Mouse (Mus musculus) frontal cortex, adult 2 months (tissue): ENCODE measurements around the gene Etfbkmt. TPM values are rescaled to one million over a fixed set of nuclear protein-coding genes. Genes with fewer than 3 reads are reported as not detected.
A peak's percentile ranks its signal among the peaks of the same experiment; 100 is the strongest.
"Not testable (repeated sequence)": the region's sequence is repeated elsewhere in the genome, so short reads cannot be mapped to it uniquely, and the experiment has no call there.

Source experiments
- DNase-seq, 2 experiments: peaks; one replicate each; pipeline ENCODE4 v3.0.0; 2022; ENCODE audit warnings: low spot score in 1 of 2; ENCODE audit errors: extremely low spot score in 1 of 2
- polyA plus RNA-seq: library from polyadenylated mRNA; depleted of rRNA; stranded (reverse); fragments of >200 nt; gene quantifications from 2 replicates; pipeline ENCODE4 v1.2.3, GENCODE M21; 2012

The Etfbkmt gene
- polyA plus RNA-seq, 1 experiment = 5.6 TPM

GRCm38 (mm10) chr6:149132311-149133077 lies 7.2 kb upstream of the Etfbkmt start:
- DNase-seq = peak in 1 of 2 experiments; percentile 62

- no peak for DNase-seq
Measured at GRCm38 (mm10) chr6:149134391-149135150, 5.1 kb upstream of the Etfbkmt start.

- no peak for DNase-seq
Measured at GRCm38 (mm10) chr6:149135631-149136030, 4.0 kb upstream of the Etfbkmt start.

DNA sequence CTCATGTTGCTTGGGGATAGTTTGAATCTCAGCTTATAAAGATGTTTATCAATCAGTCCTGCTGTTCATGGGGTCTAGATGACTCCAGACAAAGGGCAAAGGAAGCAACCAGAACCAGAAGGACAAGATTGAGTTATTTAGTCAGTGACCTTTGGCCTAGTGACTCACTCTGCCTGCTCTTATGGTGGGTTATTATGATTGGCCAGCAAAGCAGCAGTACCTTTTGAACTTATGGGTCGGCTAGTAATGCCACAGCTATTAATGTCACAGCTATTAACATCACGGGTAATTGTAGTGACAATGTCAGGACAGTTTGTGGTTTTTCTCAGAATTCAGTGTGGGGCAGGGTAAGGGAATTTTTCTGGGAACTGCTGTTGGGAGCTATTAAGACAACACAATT lies 1.7 kb upstream of the Etfbkmt start:
- no peak for DNase-seq

DNA sequence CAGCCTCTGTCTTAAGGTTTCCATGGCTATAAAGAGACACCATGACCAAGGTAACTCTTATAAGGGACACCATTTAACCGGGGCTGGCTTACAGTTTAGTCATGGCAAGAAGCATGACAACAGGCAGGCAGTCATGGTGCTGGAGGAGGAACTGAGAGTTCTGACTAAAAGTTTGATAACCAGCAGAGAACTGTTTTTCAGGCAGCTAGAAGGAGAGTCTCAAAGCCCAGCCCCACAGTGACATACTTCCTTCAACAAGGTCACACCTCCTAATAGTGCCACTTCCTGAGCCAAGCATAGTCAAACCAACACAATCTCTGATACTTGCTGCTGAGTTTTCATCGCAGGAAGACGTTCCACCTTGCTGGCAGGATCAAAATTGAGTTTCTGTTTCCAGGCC lies 638 bp upstream of the Etfbkmt start:
- no peak for DNase-seq

GRCm38 (mm10) chr6:149141393-149142173 lies 1.9 kb downstream of the Etfbkmt start:
- peak; percentile 33 to 79 for DNase-seq

GRCm38 (mm10) chr6:149145143-149145542 lies 5.5 kb downstream of the Etfbkmt start:
- DNase-seq = no peak

GRCm38 (mm10) chr6:149148436-149149229 lies 9.0 kb downstream of the Etfbkmt start:
- no peak for DNase-seq

GRCm38 (mm10) chr6:149152119-149152518 lies 12.5 kb downstream of the Etfbkmt start:
- DNase-seq = no peak

- no peak for DNase-seq
Measured at GRCm38 (mm10) chr6:149153473-149154115, 13.9 kb downstream of the Etfbkmt start.

- DNase-seq = no peak
Measured at GRCm38 (mm10) chr6:149154116-149155030, 14.7 kb downstream of the Etfbkmt start.

- no peak for DNase-seq
Measured at GRCm38 (mm10) chr6:149155031-149155841, 15.6 kb downstream of the Etfbkmt start.

- DNase-seq = not testable (repeated sequence)
Measured at GRCm38 (mm10) chr6:149167038-149167437, 27.4 kb downstream of the Etfbkmt start.

DNA sequence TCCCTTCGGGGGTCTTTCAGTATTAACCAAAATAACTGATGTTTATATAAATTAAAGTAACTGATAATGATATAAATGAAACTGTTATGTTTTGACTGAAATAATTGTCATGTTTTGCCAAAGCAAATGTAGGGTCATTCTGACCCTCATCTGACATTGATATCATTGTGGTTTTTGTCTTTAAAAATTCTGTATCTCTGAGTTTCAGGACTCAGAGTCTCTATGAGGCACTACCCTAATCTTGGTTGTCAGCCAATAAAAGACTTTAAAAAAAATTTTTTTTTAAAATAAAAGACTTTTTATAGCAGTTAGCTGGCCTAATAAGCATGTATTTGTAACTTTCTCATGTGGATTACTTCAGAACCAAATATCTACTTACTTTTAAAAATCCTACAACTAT lies 28.0 kb downstream of the Etfbkmt start:
- no peak for DNase-seq

- DNase-seq = no peak
Measured at GRCm38 (mm10) chr6:149168436-149168835, 28.8 kb downstream of the Etfbkmt start.

DNA sequence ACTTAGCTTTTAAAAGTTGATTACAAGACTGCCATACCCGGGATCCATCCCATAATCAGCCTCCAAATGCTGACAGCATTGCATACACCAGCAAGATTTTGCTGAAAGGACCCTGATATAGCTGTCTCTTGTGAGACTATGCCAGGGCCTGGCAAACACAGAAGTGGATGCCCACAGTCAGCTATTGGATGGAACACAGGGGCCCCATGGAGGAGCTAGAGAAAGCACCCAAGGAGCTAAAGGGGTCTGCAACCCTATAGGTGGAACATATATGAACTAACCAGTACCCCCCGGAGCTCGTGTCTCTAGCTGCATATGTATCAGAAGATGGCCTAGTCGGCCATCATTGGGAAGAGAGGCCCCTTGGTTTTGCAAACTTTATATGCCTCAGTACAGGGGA lies 30.3 kb downstream of the Etfbkmt start:
- not testable (repeated sequence) for DNase-seq

GRCm38 (mm10) chr6:149173831-149174625 lies 34.4 kb downstream of the Etfbkmt start:
- DNase-seq = peak in 1 of 2 experiments; percentile 13
